Mouse (Mus musculus) megakaryocyte, embryonic 14.5 days (primary cell): ENCODE measurements around the gene Olfr1192-ps1. TPM values are rescaled to one million over a fixed set of nuclear protein-coding genes. Genes with fewer than 3 reads are reported as not detected.
"Not testable (repeated sequence)": the region's sequence is repeated elsewhere in the genome, so short reads cannot be mapped to it uniquely, and the experiment has no call there.

ENCODE experiments used
- H3K27me3 ChIP-seq: replicated peaks from 2 replicates; pipeline ENCODE3; 2012; ENCODE audit warnings: inconsistent platforms
- H3K36me3 ChIP-seq: replicated peaks from 2 replicates; pipeline ENCODE3; 2012; ENCODE audit warnings: low read length, inconsistent platforms, mixed read lengths
- H3K4me1 ChIP-seq: 2 replicates; pipeline ENCODE4 v1.6.1; 2012; ENCODE audit warnings: inconsistent platforms
- H3K4me3 ChIP-seq: replicated peaks from 2 replicates; pipeline ENCODE3; 2012; ENCODE audit warnings: moderate library complexity, mild to moderate bottlenecking, inconsistent platforms
- H3K9me3 ChIP-seq: 2 replicates; pipeline ENCODE4 v1.6.1; 2012; ENCODE audit warnings: inconsistent platforms
- FLI1 ChIP-seq: IDR thresholded peaks from 2 replicates; pipeline ENCODE4 v1.6.1; 2012; ENCODE audit warnings: low read length, inconsistent platforms, mixed read lengths
- GATA1 ChIP-seq: IDR thresholded peaks from 3 replicates; pipeline ENCODE4 v1.6.1; 2012; ENCODE audit warnings: mixed read lengths, low read length, inconsistent platforms, borderline replicate concordance
- polyA plus RNA-seq: library from polyadenylated mRNA; stranded (reverse); fragments of >175 nt; gene quantifications from 2 replicates; pipeline ENCODE4 v1.2.3, GENCODE M21; 2012; ENCODE audit warnings: low replicate concordance; ENCODE audit not compliant: insufficient read depth

Gene Olfr1192-ps1
- polyA plus RNA-seq, result not detected in 2 replicates

- Histone ChIP-seq H3K4me1 (no peaks in the 10 kb centered on the region), H3K36me3 (no peaks in the 10 kb centered on the region), H3K4me3 (no peak within 1 kb of the TSS), H3K27me3 (no peaks in the 10 kb centered on the region), H3K9me3 (0 out of 2 replicates have a peak, but pooled peaks cover 2% of the 10 kb centered on the region)
- TF ChIP-seq FLI1 (no peak), GATA1 (no peak)
Observed at GRCm38 (mm10) chr2:88648209-88648608, at the start of gene Olfr1192-ps1. Gene Olfr1192-ps1, plus strand, starts transcription at chr2:88648509.

- H3K27me3 ChIP-seq, H3K4me1 ChIP-seq, H3K4me3 ChIP-seq, H3K36me3 ChIP-seq, H3K9me3 ChIP-seq: not testable (repeated sequence)
Observed at GRCm38 (mm10) chr2:88640242-88640641, 8.1 kb upstream of the Olfr1192-ps1 start, which contains the start of gene Olfr1191-ps1. Gene Olfr1191-ps1, plus strand, starts transcription at chr2:88640542.

- H3K4me3 ChIP-seq, H3K4me1 ChIP-seq, H3K27me3 ChIP-seq, H3K9me3 ChIP-seq, H3K36me3 ChIP-seq: not testable (repeated sequence)
Observed at GRCm38 (mm10) chr2:88675328-88675727, 27.0 kb downstream of the Olfr1192-ps1 start, which contains the start of gene Olfr1193. Gene Olfr1193, plus strand, starts transcription at chr2:88675628.

- no peaks in the 10 kb centered on the region for H3K4me1 ChIP-seq
- no peak for TF ChIP-seq FLI1
- TF ChIP-seq GATA1, result no peak
- H3K4me3 ChIP-seq, result no peak within 1 kb of the TSS
- H3K9me3 ChIP-seq, result no peaks in the 10 kb centered on the region
- H3K27me3 ChIP-seq, result no peaks in the 10 kb centered on the region
- no peaks in the 10 kb centered on the region for H3K36me3 ChIP-seq
Observed at GRCm38 (mm10) chr2:88689087-88689486, 40.8 kb downstream of the Olfr1192-ps1 start, which contains the start of gene Olfr1195. Gene Olfr1195, minus strand, starts transcription at chr2:88689187.

- Histone ChIP-seq H3K4me3 (no peak within 1 kb of the TSS), H3K9me3 (no peaks in the 10 kb centered on the region)
Observed at GRCm38 (mm10) chr2:88704497-88704896, 56.2 kb downstream of the Olfr1192-ps1 start, which contains the start of gene Olfr1196. Gene Olfr1196, minus strand, starts transcription at chr2:88704597.

More at GRCm38 (mm10) chr2:88704497-88704896, 56.2 kb downstream of the Olfr1192-ps1 start, which contains the start of gene Olfr1196:
- Histone ChIP-seq H3K4me1 (no peaks in the 10 kb centered on the region), H3K36me3 (no peaks in the 10 kb centered on the region), H3K27me3 (no peaks in the 10 kb centered on the region)
- TF ChIP-seq FLI1, result no peak
- no peak for TF ChIP-seq GATA1

Other genes with a start within 250 kb of the Olfr1192-ps1 start
- gene Olfr1179, start 242.1 kb upstream of the Olfr1192-ps1 start, polyA plus RNA-seq, result not detected in 2 replicates
- not detected in 2 replicates for gene Olfr1180, start 229.4 kb upstream of the Olfr1192-ps1 start, polyA plus RNA-seq
- gene Olfr1181, start 222.3 kb upstream of the Olfr1192-ps1 start, polyA plus RNA-seq, result not detected in 2 replicates
- not detected in 2 replicates for gene Gm13757, start 199.4 kb upstream of the Olfr1192-ps1 start, polyA plus RNA-seq
- gene Olfr1183, start 193.6 kb upstream of the Olfr1192-ps1 start, polyA plus RNA-seq, result not detected in 2 replicates
- gene Olfr1184, start 164.9 kb upstream of the Olfr1192-ps1 start, polyA plus RNA-seq, result not detected in 2 replicates
- gene Olfr1185-ps1, start 155.2 kb upstream of the Olfr1192-ps1 start, polyA plus RNA-seq, result not detected in 2 replicates
- gene Olfr1186, start 130.0 kb upstream of the Olfr1192-ps1 start, polyA plus RNA-seq, result not detected in 2 replicates
- gene Olfr1188, start 91.6 kb upstream of the Olfr1192-ps1 start, polyA plus RNA-seq, result not detected in 2 replicates
- not detected in 2 replicates for gene Olfr1189, start 62.1 kb upstream of the Olfr1192-ps1 start, polyA plus RNA-seq
- not detected in 2 replicates for gene Olfr1191-ps1, start 8.0 kb upstream of the Olfr1192-ps1 start, polyA plus RNA-seq
- not detected in 2 replicates for gene Olfr1193, start 27.1 kb downstream of the Olfr1192-ps1 start, polyA plus RNA-seq
- not detected in 2 replicates for gene Olfr1195, start 40.7 kb downstream of the Olfr1192-ps1 start, polyA plus RNA-seq
- not detected in 2 replicates for gene Olfr1196, start 56.1 kb downstream of the Olfr1192-ps1 start, polyA plus RNA-seq
- not detected in 2 replicates for gene Olfr1197, start 83.9 kb downstream of the Olfr1192-ps1 start, polyA plus RNA-seq
- not detected in 2 replicates for gene Olfr1198, start 102.9 kb downstream of the Olfr1192-ps1 start, polyA plus RNA-seq
- gene Olfr1199, start 112.0 kb downstream of the Olfr1192-ps1 start, polyA plus RNA-seq, result not detected in 2 replicates
- not detected in 2 replicates for gene Olfr1200, start 122.0 kb downstream of the Olfr1192-ps1 start, polyA plus RNA-seq
- gene Olfr1201, start 144.5 kb downstream of the Olfr1192-ps1 start, polyA plus RNA-seq, result not detected in 2 replicates
- 0.12 TPM in 1 of 2 replicates, not detected in the other for gene Olfr1202, start 166.0 kb downstream of the Olfr1192-ps1 start, polyA plus RNA-seq
- gene Olfr1205, start 181.2 kb downstream of the Olfr1192-ps1 start, polyA plus RNA-seq, result not detected in 2 replicates
- gene Olfr1204, start 200.8 kb downstream of the Olfr1192-ps1 start, polyA plus RNA-seq, result not detected in 2 replicates
- not detected in 2 replicates for gene Olfr1206, start 214.7 kb downstream of the Olfr1192-ps1 start, polyA plus RNA-seq